In the genomic region with DNA sequence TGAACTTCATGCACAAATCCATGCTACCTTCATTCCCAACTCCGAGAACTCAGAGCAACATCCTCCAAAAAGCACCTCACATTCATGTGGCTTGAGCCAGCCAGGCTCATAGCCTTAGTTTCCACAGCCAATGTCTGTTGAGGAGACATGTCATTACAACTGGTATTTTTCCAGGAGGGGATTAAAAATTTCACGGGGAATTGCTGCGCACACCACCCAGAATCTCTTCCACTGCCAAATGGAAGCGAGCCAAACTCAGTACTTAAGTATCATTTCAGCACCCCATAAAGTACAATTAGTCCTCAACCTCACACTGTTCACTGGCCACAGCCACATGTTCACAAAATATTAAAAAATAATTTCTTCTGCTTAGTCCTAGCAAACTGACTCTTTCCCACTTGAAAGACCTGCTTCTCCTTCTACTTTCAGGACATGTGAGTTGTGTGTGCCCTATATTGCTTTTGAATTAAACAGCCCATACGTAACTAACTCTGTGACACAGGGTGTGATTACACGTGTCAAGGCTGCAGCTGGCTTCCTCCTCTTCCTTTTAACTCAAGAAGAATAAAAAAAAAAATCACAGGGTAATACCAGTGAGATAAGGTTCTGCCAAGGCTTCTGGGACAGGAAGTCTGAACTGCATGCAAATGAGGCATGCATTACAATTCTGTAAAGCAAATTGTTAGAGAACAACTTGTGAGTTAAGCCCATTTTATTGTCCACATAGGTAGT, we compare ENCODE assay signal across 11 mouse cellular contexts.
DNase-seq lines count a peak whose midpoint lies in the region; ATAC-seq lines count a peak whose summit lies in the region.
"Had no signal": no experiment of that assay in that cellular context is flagged by ENCODE, and none has a peak within 500 bp of the region (broad histone marks: within the 10 kb centered on the region; RNA-seq: fewer than 3 reads in every experiment).

No protein-coding gene starts in this region.

- H3K36me3 ChIP-seq in forebrain, embryonic 12.5 days (replicated peaks), result no peaks in the 10 kb centered on the region
- H3K36me3 ChIP-seq in forebrain, embryonic 10.5 days (replicated peaks), result no peaks in the 10 kb centered on the region
- H3K36me3 ChIP-seq in kidney, embryonic 14.5 days (ENCODE audit: control insufficient read depth, insufficient read depth, low read length), result no peaks in the 10 kb centered on the region
- H3K36me3 ChIP-seq: midbrain, embryonic 12.5 days had no signal

- no peak overlapping the region for H3K9ac ChIP-seq in forebrain, embryonic 12.5 days
- H3K9ac ChIP-seq in kidney, embryonic 14.5 days (ENCODE audit: low read depth, low read length), result no peak overlapping the region
- H3K9ac ChIP-seq: midbrain, embryonic 12.5 days had no signal

- intact Hi-C loops in left cerebral cortex, postnatal 4 days (cut with DNase I), result no loop called here
- intact Hi-C loops in left cerebral cortex, postnatal 36 days (cut with DNase I), result no loop called here
- intact Hi-C loops in heart, postnatal 10 days (cut with DNase I), result no loop called here

- no peak overlapping the region; the same call in 1 of the 2 replicates for H3K27ac ChIP-seq in forebrain, embryonic 12.5 days
- H3K27ac ChIP-seq in forebrain, embryonic 10.5 days, result no peak overlapping the region
- H3K27ac ChIP-seq in kidney, embryonic 14.5 days (ENCODE audit: low read depth, low read length), result no peak overlapping the region
- H3K27ac ChIP-seq: midbrain, embryonic 12.5 days had no signal

- no peak overlapping the region for H3K4me2 ChIP-seq in forebrain, embryonic 12.5 days
- no peak overlapping the region for H3K4me2 ChIP-seq in kidney, embryonic 14.5 days (replicated peaks; ENCODE audit: low read depth, low read length)
- H3K4me2 ChIP-seq: midbrain, embryonic 12.5 days had no signal

- 68% methylated on average over 6 of the region's 6 CpGs for WGBS in forebrain, embryonic 12.5 days
- 87% methylated on average over 6 of the region's 6 CpGs for WGBS in forebrain, embryonic 10.5 days
- 68% methylated on average over 6 of the region's 6 CpGs for WGBS in kidney, embryonic 14.5 days

- H3K4me3 ChIP-seq in forebrain, embryonic 12.5 days (replicated peaks), result no peak overlapping the region
- no peak overlapping the region for H3K4me3 ChIP-seq in forebrain, embryonic 10.5 days
- no peak overlapping the region for H3K4me3 ChIP-seq in kidney, embryonic 14.5 days (ENCODE audit: low read length)
- H3K4me3 ChIP-seq: midbrain, embryonic 12.5 days had no signal

- no peaks in the 10 kb centered on the region for H3K9me3 ChIP-seq in forebrain, embryonic 12.5 days
- H3K9me3 ChIP-seq in forebrain, embryonic 10.5 days, result no peaks in the 10 kb centered on the region
- H3K9me3 ChIP-seq in kidney, embryonic 14.5 days (ENCODE audit: control insufficient read depth, low read length), result no peaks in the 10 kb centered on the region
- H3K9me3 ChIP-seq: midbrain, embryonic 12.5 days had no signal

- H3K4me1 ChIP-seq in forebrain, embryonic 12.5 days, result no peaks in the 10 kb centered on the region
- no peaks in the 10 kb centered on the region for H3K4me1 ChIP-seq in forebrain, embryonic 10.5 days
- H3K4me1 ChIP-seq in kidney, embryonic 14.5 days (ENCODE audit: control insufficient read depth, insufficient read depth, low read length), result no peaks in the 10 kb centered on the region
- H3K4me1 ChIP-seq: midbrain, embryonic 12.5 days had no signal

- no peaks in the 10 kb centered on the region for H3K27me3 ChIP-seq in forebrain, embryonic 12.5 days
- no peaks in the 10 kb centered on the region for H3K27me3 ChIP-seq in forebrain, embryonic 10.5 days (ENCODE audit: poor library complexity, severe bottlenecking)
- no peaks in the 10 kb centered on the region for H3K27me3 ChIP-seq in kidney, embryonic 14.5 days (ENCODE audit: control insufficient read depth, insufficient read depth, low read length)
- H3K27me3 ChIP-seq: midbrain, embryonic 12.5 days had no signal

- peak; percentile 50; the same call in 1 of the 2 replicates for ATAC-seq in forebrain, embryonic 12.5 days (ENCODE audit: low FRiP score)
- ATAC-seq in kidney, embryonic 14.5 days (ENCODE audit: low FRiP score, low TSS enrichment), result no peak

- DNase-seq in forebrain, embryonic 10.5 days (ENCODE audit: extremely low spot score, low spot score), result no peak
- DNase-seq in left cerebral cortex, postnatal 4 days, result peak; percentile 28
- no peak for DNase-seq in left cerebral cortex, postnatal 36 days (ENCODE audit: low spot score in 2 of 2)
- DNase-seq in brain, adult 2 months (ENCODE audit: low read depth, low spot score), result peak; percentile 73
- peak; percentile 18 to 28 for DNase-seq in heart, postnatal 10 days
- no peak for DNase-seq in spleen, postnatal 10 days (ENCODE audit: low spot score in 2 of 2)
- DNase-seq: B cell, adult 2 months; thymus, adult 18-20 months had no signal

Comparison
In these comparisons a context has a peak if more than half of its experiments do, and no peak if none do; other contexts are left out.
1. DNase-seq: peak in left cerebral cortex, postnatal 4 days (single experiment), brain, adult 2 months (single experiment) and heart, postnatal 10 days (2 of 2); none in forebrain, embryonic 10.5 days (single experiment), left cerebral cortex, postnatal 36 days (0 of 2) and spleen, postnatal 10 days (0 of 2).